Mouse (Mus musculus) MEL (cell line): ENCODE measurements at regions not wholly inside any gene's neighbourhood (a gene's known extent, or its start where the extent isn't known, plus 50 kb on each side); places are given as distances from the start of the nearest gene placed in this dataset.

Experiments
- DNase-seq: peaks from one replicate; pipeline ENCODE4 v3.0.0; 2011; ENCODE audit warnings: low read depth, low spot score
- H3K27ac ChIP-seq: 2 replicates; pipeline ENCODE4 v1.5.1; 2012; ENCODE audit warnings: low read depth, mild to moderate bottlenecking, control low read depth, low read length, moderate library complexity; ENCODE audit not compliant: control insufficient read depth
- H3K27me3 ChIP-seq, 2 experiments: fragments of 150-350 bp in 1 of 2; sonication (generic) in 1 of 2; 2 replicates each; pipeline ENCODE4 v1.6.1; 2012; ENCODE audit warnings: low read length in 2 of 2, mild to moderate bottlenecking in 2 of 2, improper control_type of control experiment in 1 of 2, moderate library complexity in 1 of 2; ENCODE audit not compliant: insufficient read depth in 2 of 2, control insufficient read depth in 1 of 2
- H3K36me3 ChIP-seq, 2 experiments: 2 replicates each; pipeline ENCODE4 v1.6.1; 2012 to 2014; ENCODE audit warnings: low read length in 2 of 2, improper control_type of control experiment in 1 of 2, inconsistent platforms in 1 of 2, mild to moderate bottlenecking in 1 of 2; ENCODE audit not compliant: insufficient read depth in 2 of 2, control insufficient read depth in 1 of 2
- H3K4me1 ChIP-seq, 2 experiments: fragments of 150-350 bp in 1 of 2; sonication (generic) in 1 of 2; 2 replicates each; pipeline ENCODE4 v1.6.1; 2012; ENCODE audit warnings: low read length in 2 of 2, improper control_type of control experiment in 1 of 2, mild to moderate bottlenecking in 1 of 2; ENCODE audit not compliant: insufficient read depth in 2 of 2, control insufficient read depth in 1 of 2
- H3K4me3 ChIP-seq, 2 experiments: fragments of 150-350 bp in 1 of 2; sonication (generic) in 1 of 2; 2 replicates each; pipeline ENCODE4 v1.5.1; 2012; ENCODE audit warnings: low read depth in 2 of 2, low read length in 2 of 2, mild to moderate bottlenecking in 2 of 2, moderate library complexity in 2 of 2, control low read depth in 1 of 2, improper control_type of control experiment in 1 of 2; ENCODE audit not compliant: control insufficient read depth in 1 of 2, insufficient read depth in 1 of 2
- H3K79me2 ChIP-seq: 2 replicates; pipeline ENCODE4 v1.6.1; 2012; ENCODE audit warnings: mild to moderate bottlenecking, low read length, moderate library complexity; ENCODE audit not compliant: control insufficient read depth, poor library complexity, insufficient read depth
- H3K9ac ChIP-seq: 2 replicates; pipeline ENCODE4 v1.6.1; 2012; ENCODE audit warnings: low read depth, mild to moderate bottlenecking, control low read depth, low read length, moderate library complexity; ENCODE audit not compliant: control insufficient read depth, poor library complexity, severe bottlenecking
- H3K9me3 ChIP-seq: fragments of 150-350 bp; sonication (generic); replicated peaks from 2 replicates; pipeline ENCODE4 v1.6.1; 2012; ENCODE audit warnings: mild to moderate bottlenecking, low read length, improper control_type of control experiment, moderate library complexity; ENCODE audit not compliant: insufficient read depth
- BHLHE40 ChIP-seq: IDR thresholded peaks from 2 replicates; pipeline ENCODE4 v1.6.1; 2012; ENCODE audit warnings: low read depth, mild to moderate bottlenecking, inconsistent platforms, low read length, improper control_type of control experiment, borderline replicate concordance
- CHD2 ChIP-seq: IDR thresholded peaks from 2 replicates; pipeline ENCODE4 v1.6.1; 2011; ENCODE audit warnings: low read length, improper control_type of control experiment
- ELF1 ChIP-seq: IDR thresholded peaks from 2 replicates; pipeline ENCODE4 v1.6.1; 2014; ENCODE audit warnings: low read depth, mild to moderate bottlenecking, inconsistent platforms, low read length, improper control_type of control experiment, moderate library complexity
- EP300 ChIP-seq, 2 experiments: IDR thresholded peaks; 2 replicates each; pipeline ENCODE4 v1.6.1; 2011; ENCODE audit warnings: improper control_type of control experiment in 2 of 2, low read length in 2 of 2, low read depth in 1 of 2, mild to moderate bottlenecking in 1 of 2
- GATA1 ChIP-seq: IDR thresholded peaks from 2 replicates; pipeline ENCODE4 v1.6.1; 2011; ENCODE audit warnings: low read depth, low read length, improper control_type of control experiment
- HCFC1 ChIP-seq: IDR thresholded peaks from 2 replicates; pipeline ENCODE4 v1.6.1; 2012; ENCODE audit warnings: low read depth, mild to moderate bottlenecking, inconsistent platforms, low read length, improper control_type of control experiment, moderate library complexity
- JUND ChIP-seq: IDR thresholded peaks from 2 replicates; pipeline ENCODE4 v1.6.1; 2011; ENCODE audit warnings: low read depth, mild to moderate bottlenecking, improper control_type of control experiment, low read length
- KAT2A ChIP-seq: conservative IDR thresholded peaks from 2 replicates; pipeline ENCODE4 v1.6.1; 2012; ENCODE audit warnings: low read depth, low read length, improper control_type of control experiment, inconsistent platforms
- MAFK ChIP-seq: IDR thresholded peaks from 2 replicates; pipeline ENCODE4 v1.6.1; 2011; ENCODE audit warnings: low read depth, mild to moderate bottlenecking, low read length, improper control_type of control experiment, borderline replicate concordance
- MAX ChIP-seq: IDR thresholded peaks from 2 replicates; pipeline ENCODE4 v1.6.1; 2011; ENCODE audit warnings: low read length, improper control_type of control experiment
- MAZ ChIP-seq: IDR thresholded peaks from 2 replicates; pipeline ENCODE4 v1.6.1; 2012; ENCODE audit warnings: low read depth, mild to moderate bottlenecking, inconsistent platforms, low read length, improper control_type of control experiment
- MEF2A ChIP-seq: IDR thresholded peaks from 2 replicates; pipeline ENCODE4 v1.6.1; 2014; ENCODE audit warnings: low read depth, mild to moderate bottlenecking, inconsistent platforms, low read length, improper control_type of control experiment; ENCODE audit not compliant: poor library complexity, insufficient replicate concordance, severe bottlenecking; ENCODE audit errors: extremely low read depth
- MYB ChIP-seq: IDR thresholded peaks from 2 replicates; pipeline ENCODE4 v1.6.1; 2011; ENCODE audit warnings: mild to moderate bottlenecking, low read depth, low read length, improper control_type of control experiment
- NRF1 ChIP-seq: IDR thresholded peaks from 2 replicates; pipeline ENCODE4 v1.6.1; 2014; ENCODE audit warnings: low read depth, mild to moderate bottlenecking, inconsistent platforms, low read length, improper control_type of control experiment, moderate library complexity; ENCODE audit not compliant: poor library complexity, insufficient read depth, severe bottlenecking
- POLR2A ChIP-seq, 2 experiments: IDR thresholded peaks; 2 replicates each; pipeline ENCODE4 v1.6.1; 2011 to 2012; ENCODE audit warnings: low read length in 2 of 2, mild to moderate bottlenecking in 2 of 2, control low read depth in 1 of 2, improper control_type of control experiment in 1 of 2, low read depth in 1 of 2, moderate library complexity in 1 of 2; ENCODE audit not compliant: control insufficient read depth in 1 of 2, insufficient read depth in 1 of 2, poor library complexity in 1 of 2
- POLR2AphosphoS2 ChIP-seq: IDR thresholded peaks from 2 replicates; pipeline ENCODE4 v1.6.1; 2011; ENCODE audit warnings: low read length, improper control_type of control experiment
- POLR2AphosphoS5 ChIP-seq: IDR thresholded peaks from 2 replicates; pipeline ENCODE4 v1.6.1; 2012; ENCODE audit warnings: low read depth, borderline replicate concordance, mild to moderate bottlenecking, inconsistent platforms, low read length, moderate library complexity, mixed read lengths
- RCOR1 ChIP-seq: IDR thresholded peaks from 2 replicates; pipeline ENCODE4 v1.6.1; 2012; ENCODE audit warnings: low read depth, mild to moderate bottlenecking, inconsistent platforms, low read length, improper control_type of control experiment
- SIN3A ChIP-seq: IDR thresholded peaks from 2 replicates; pipeline ENCODE4 v1.6.1; 2012; ENCODE audit warnings: low read length, improper control_type of control experiment, inconsistent platforms
- TBP ChIP-seq: IDR thresholded peaks from 2 replicates; pipeline ENCODE4 v1.8.0; 2011; ENCODE audit warnings: low read depth, low read length, improper control_type of control experiment
- TCF12 ChIP-seq: IDR thresholded peaks from 2 replicates; pipeline ENCODE4 v1.6.1; 2014; ENCODE audit warnings: low read depth, mild to moderate bottlenecking, inconsistent platforms, low read length, improper control_type of control experiment, moderate library complexity
- ZC3H11A ChIP-seq: IDR thresholded peaks from 2 replicates; pipeline ENCODE4 v1.6.1; 2012; ENCODE audit warnings: low read depth, mild to moderate bottlenecking, inconsistent platforms, low read length, improper control_type of control experiment
- ZNF384 ChIP-seq: IDR thresholded peaks from 2 replicates; pipeline ENCODE4 v1.6.1; 2012; ENCODE audit warnings: low read depth, mild to moderate bottlenecking, inconsistent platforms, low read length, improper control_type of control experiment

DNA sequence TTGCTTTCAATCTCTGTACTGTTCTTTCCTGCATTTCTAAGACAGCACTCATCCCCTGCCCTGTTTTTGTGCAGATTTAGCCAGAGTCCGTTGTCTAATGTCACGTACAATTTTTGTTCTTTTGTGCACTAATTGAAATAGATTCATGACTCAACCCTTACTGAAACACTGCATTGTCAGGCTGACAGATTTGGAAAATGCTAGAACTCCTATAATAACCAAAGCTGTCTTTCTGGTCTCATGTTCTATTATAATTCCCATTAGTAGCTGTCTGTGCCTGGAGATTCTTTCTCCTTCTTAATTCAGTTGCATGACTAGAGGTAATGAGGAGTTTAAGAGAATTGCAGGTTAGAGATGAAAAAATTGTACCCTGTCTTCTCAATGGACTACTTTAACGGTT lies 158.6 kb downstream of the Edn1 start:
- H3K27ac ChIP-seq = no peak overlapping the region
- H3K4me1 ChIP-seq = no peaks in the 10 kb centered on the region
- DNase-seq = no peak
- no peaks in the 10 kb centered on the region for H3K27me3 ChIP-seq
- no peaks in the 10 kb centered on the region for H3K79me2 ChIP-seq
- H3K9ac ChIP-seq = no peak overlapping the region
- no peaks in the 10 kb centered on the region for H3K9me3 ChIP-seq
- no peaks in the 10 kb centered on the region for H3K36me3 ChIP-seq
- no peak for TF ChIP-seq EP300 (IDR thresholded peaks at IDR 0.05; ENCODE audit: low read depth in 1 of 2, low read length in 2 of 2)
- no peak for TF ChIP-seq KAT2A
- no peak for TF ChIP-seq TCF12
- no peak for TF ChIP-seq ELF1
- no peak for TF ChIP-seq MAFK
- H3K4me3 ChIP-seq = no peak overlapping the region

DNA sequence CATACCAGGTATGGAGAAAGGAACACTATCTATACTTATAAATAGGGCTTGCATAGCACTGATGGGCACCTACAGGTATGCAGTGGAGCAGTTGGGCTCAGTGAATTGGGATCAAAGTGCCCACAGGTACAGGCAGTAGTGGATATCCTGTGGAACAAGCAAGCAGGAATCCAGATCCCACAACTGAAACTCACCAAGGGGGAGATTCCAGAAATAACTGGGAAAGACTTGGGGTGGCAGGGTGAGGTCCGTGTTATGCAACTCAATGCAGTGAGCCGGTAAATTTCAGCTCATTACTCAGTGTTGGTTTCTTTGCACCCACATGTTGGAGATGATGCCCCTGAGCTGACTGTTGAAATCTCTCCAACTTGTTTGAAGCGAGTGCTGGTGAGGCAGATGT lies 177.5 kb downstream of the Edn1 start:
- Histone ChIP-seq H3K4me1 (no peaks in the 10 kb centered on the region), H3K27me3 (no peaks in the 10 kb centered on the region), H3K9me3 (no peaks in the 10 kb centered on the region), H3K79me2 (no peaks in the 10 kb centered on the region), H3K27ac (no peak overlapping the region), H3K36me3 (no peaks in the 10 kb centered on the region), H3K4me3 (no peak overlapping the region), H3K9ac (no peak overlapping the region)
- TF ChIP-seq CHD2 = no peak
- no peak for TF ChIP-seq JUND
- no peak for TF ChIP-seq GATA1
- no peak for TF ChIP-seq ZC3H11A
- no peak for TF ChIP-seq RCOR1
- no peak for TF ChIP-seq MYB
- TF ChIP-seq TBP = no peak
- TF ChIP-seq BHLHE40 = no peak
- TF ChIP-seq MEF2A = no peak
- no peak for TF ChIP-seq ZNF384
- no peak for TF ChIP-seq MAFK
- TF ChIP-seq MAX = no peak
- no peak for TF ChIP-seq MAZ
- TF ChIP-seq SIN3A = no peak
- TF ChIP-seq POLR2A (IDR thresholded peaks at IDR 0.05; ENCODE audit: control insufficient read depth in 1 of 2, insufficient read depth in 1 of 2, low read depth in 1 of 2, low read length in 2 of 2, poor library complexity in 1 of 2) = no peak
- TF ChIP-seq NRF1 = no peak
- TF ChIP-seq HCFC1 = no peak
- no peak for TF ChIP-seq POLR2AphosphoS2
- TF ChIP-seq POLR2AphosphoS5 = no peak
- no peak for TF ChIP-seq KAT2A
- no peak for DNase-seq
